In the genomic region with DNA sequence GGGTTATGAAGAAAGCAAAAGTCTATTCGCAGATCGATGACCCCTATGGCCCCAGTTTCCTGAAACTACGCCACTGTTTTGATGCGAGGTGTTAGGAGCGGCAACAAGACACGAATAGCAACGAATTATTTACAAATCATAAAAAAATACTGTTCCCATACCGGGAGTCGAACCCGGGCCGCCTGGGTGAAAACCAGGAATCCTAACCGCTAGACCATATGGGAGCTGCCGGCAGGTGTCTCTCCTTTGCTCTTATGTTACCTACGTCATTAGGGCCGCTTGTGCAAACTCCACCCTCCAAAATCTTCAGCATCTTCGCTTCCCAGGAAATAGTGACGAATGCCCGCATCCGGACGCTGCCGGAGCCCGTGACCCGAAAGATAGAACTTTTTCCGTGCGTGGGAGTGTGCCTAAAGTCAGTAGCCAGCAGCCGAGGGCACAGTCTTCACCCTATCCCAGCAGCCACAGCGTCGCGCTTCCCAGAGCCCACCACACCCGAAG, we compare ENCODE assay signal across 8 mouse cellular contexts. TPM values are rescaled to one million over a fixed set of nuclear protein-coding genes. Genes with fewer than 3 reads are reported as not detected.
DNase-seq lines count a peak whose midpoint lies in the region; ATAC-seq and TF ChIP-seq lines count a peak whose summit lies in the region.

No protein-coding gene starts in this region.

- POLR2A ChIA-PET in Patski (lab: Charles Lee): interaction anchor here (0.6 kb wide), 1 partner anchor 314 kb away, joined by 4 read pairs; no protein-coding TSS in a partner anchor

- peak overlapping the region; percentile 93 for H3K27ac ChIP-seq in hindbrain, embryonic 13.5 days

- peak; percentile 55 for ATAC-seq in Patski
- peak; percentile 11; the same call in 1 of the 2 replicates for ATAC-seq in hindbrain, embryonic 13.5 days (ENCODE audit: low FRiP score)

- under 1% methylated on average over 30 of the region's 30 CpGs for WGBS in hindbrain, embryonic 13.5 days

- H3K4me2 ChIP-seq in hindbrain, embryonic 13.5 days: peak overlapping the region; percentile 67

- no peaks in the 10 kb centered on the region for H3K27me3 ChIP-seq in Patski
- H3K27me3 ChIP-seq in hindbrain, embryonic 13.5 days: no peaks in the 10 kb centered on the region

- TF ChIP-seq CTCF in Patski (IDR thresholded peaks at IDR 0.05): no peak

- CTCF ChIA-PET in Patski (lab: Charles Lee): interaction anchor here (0.7 to 0.9 kb wide), 2 partner anchors 14 to 217 kb away, joined by 3 read pairs; no protein-coding TSS in a partner anchor

- H3K9me3 ChIP-seq in hindbrain, embryonic 13.5 days: peaks cover 21% of the 10 kb centered on the region

- peaks cover 29% of the 10 kb centered on the region for H3K4me1 ChIP-seq in hindbrain, embryonic 13.5 days (replicated peaks)

- peak overlapping the region; percentile 78 for H3K9ac ChIP-seq in hindbrain, embryonic 13.5 days

- peak overlapping the region; percentile 63 for H3K4me3 ChIP-seq in hindbrain, embryonic 13.5 days

- peaks cover 24% of the 10 kb centered on the region for H3K36me3 ChIP-seq in hindbrain, embryonic 13.5 days

- in situ Hi-C loops in Patski (cut with MboI; ENCODE audit: low pct_unique_long_range_greater_than_20kb): loop anchor here (25.0 kb wide), 1 partner anchor 422 kb away; no protein-coding TSS in a partner anchor

- peak; percentile 58 for DNase-seq in Patski (ENCODE audit: low read depth, low spot score)
- peak; percentile 96 to 98 for DNase-seq in cerebellum, postnatal 14 days
- DNase-seq in frontal cortex, postnatal 14 days (ENCODE audit: low spot score in 2 of 2): peak; percentile 84 to 94
- DNase-seq in layer of hippocampus, postnatal 25 days (ENCODE audit: extremely low spot score in 1 of 2, low spot score in 1 of 2): peak; percentile 96 to 97
- DNase-seq in lung, postnatal 14 days: peak; percentile 90
- DNase-seq in ovary, postnatal 36 days (ENCODE audit: low spot score): peak; percentile 83
- DNase-seq in thymus, postnatal 14 days: peak; percentile 90

RNA-seq across cellular contexts. Expression of a gene that starts 4.8 kb away (rescaled TPM):
- 14.6 TPM for polyA plus RNA-seq in Patski (2021)
- 68.9 and 69.4 TPM in 2 replicates for polyA plus RNA-seq in hindbrain, embryonic 13.5 days (2015; fragmentation: Nextera tagmentation; extraction: Ambion mirVana)
- total RNA-seq in layer of hippocampus, postnatal 25 days (2021): 10 to 100 TPM; 17.6 to 18.4 TPM

RNA-seq across cellular contexts. Expression of a gene that starts 4.9 kb away (rescaled TPM):
- polyA plus RNA-seq in Patski (2021): 77.3 TPM
- polyA plus RNA-seq in hindbrain, embryonic 13.5 days (2015; fragmentation: Nextera tagmentation; extraction: Ambion mirVana): 59.8 and 61.5 TPM in 2 replicates
- total RNA-seq in layer of hippocampus, postnatal 25 days (2021): 10 to 100 TPM; 31.4 to 35.8 TPM

RNA-seq across cellular contexts. Expression of a gene that starts 24.9 kb away (rescaled TPM):
- 1.5 TPM for polyA plus RNA-seq in Patski (2021)
- 7.4 and 8.2 TPM in 2 replicates for polyA plus RNA-seq in hindbrain, embryonic 13.5 days (2015; fragmentation: Nextera tagmentation; extraction: Ambion mirVana)
- total RNA-seq in layer of hippocampus, postnatal 25 days (2021): 1 to 10 TPM; 4.3 to 5.6 TPM

Comparison
In these comparisons a context has a peak if more than half of its experiments do, and no peak if none do; other contexts are left out.
1. Peak in every context shown above with its lines: DNase-seq, ATAC-seq, H3K4me3 ChIP-seq and H3K27ac ChIP-seq.